Mouse (Mus musculus): ENCODE data around the gene Adap2. TPM values are rescaled to one million over a fixed set of nuclear protein-coding genes. Genes with fewer than 3 reads are reported as not detected.

The Adap2 gene
- polyA plus RNA-seq, 1 experiment from 2014 or later, result 0.77 TPM

DNA sequence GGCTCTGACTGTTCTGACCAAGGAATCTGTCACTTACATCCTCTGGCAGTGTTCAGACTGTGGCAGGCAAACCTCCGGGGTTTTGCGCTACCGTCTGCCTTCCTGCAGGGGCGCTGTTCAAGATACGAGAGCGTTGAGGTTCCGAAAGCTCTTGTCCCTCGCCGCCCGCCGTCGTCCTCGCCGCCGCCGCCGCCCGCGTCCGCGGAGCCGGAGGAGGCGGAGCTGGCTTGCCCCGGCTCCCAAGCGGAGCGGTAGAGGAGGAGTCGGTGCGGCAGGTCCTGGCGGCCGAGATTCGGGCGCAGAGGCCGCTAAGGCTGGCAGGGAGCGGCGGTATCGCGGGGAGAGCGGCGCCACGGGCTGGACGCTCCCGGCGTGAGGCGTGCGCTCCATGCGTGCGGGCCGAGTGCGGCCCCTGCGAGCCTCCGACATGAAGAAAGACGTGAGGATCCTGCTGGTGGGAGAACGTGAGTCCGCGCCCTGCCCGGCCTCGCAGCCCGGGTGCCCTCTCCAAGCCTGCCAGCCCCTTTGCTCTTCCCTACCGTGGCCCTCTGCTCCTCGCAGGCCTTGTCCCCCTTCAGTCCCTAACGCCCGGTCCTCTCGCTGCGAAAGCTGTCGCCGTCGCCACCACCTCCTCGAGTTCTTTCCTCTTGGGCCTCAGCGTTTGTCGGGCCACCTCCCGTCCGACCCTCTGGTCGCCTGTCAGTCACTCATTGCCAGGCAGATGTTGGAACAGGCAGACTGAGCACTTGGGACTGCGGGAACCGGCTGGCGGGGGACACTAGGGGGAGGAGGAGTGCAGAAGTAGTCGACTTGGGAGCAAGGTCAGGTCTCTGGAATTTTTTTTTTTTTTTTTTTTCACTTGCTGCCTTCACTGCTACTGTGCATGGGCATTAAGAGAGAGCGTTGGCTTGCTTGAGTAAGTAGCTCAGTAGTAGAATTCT, 55.2 kb downstream of the Adap2 start, which contains the start of gene Rhot1:
Rhot1 (plus strand) TSS at position 160 of the 941 bp plus-strand sequence.
- H3K27ac ChIP-seq (replicated peaks), result peak within 1 kb of the TSS; percentile 94
- H3K4me1 ChIP-seq, result peaks cover 15% of the 10 kb centered on the region
- H3K36me3 ChIP-seq, result peaks cover 17% of the 10 kb centered on the region
- peak within 1 kb of the TSS; percentile 84 for H3K4me3 ChIP-seq
- DNase-seq (ENCODE audit: low spot score), result peak; percentile 95
- no peaks in the 10 kb centered on the region for H3K27me3 ChIP-seq (ENCODE audit: low read depth, poor library complexity, severe bottlenecking)
- no peaks in the 10 kb centered on the region for H3K9me3 ChIP-seq (replicated peaks)
- WGBS, result under 1% methylated on average over 78 of the region's 78 CpGs

DNA sequence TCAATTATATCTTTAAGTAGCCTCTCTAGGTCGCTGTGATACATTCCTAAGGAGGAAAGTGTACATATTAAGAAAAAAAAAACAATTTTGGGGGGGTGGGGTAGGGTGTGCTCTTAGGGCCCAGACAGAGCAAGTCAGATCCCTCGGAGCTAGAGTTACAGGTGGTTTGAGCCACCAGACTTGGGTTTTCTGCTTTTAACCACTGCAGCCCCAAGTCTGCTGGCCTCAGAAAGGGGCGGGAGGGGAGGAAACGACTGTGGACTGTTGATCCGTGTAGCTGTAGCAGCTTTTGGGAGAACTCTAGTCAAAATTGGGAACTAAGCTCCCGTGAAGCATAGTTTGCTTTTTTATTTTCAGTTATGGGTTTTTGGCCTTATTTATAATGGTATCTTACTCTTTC, 56.4 kb downstream of the Adap2 start:
- DNase-seq (ENCODE audit: low spot score), result no peak
- WGBS, result 63% methylated on average over 6 of the region's 6 CpGs
- Histone ChIP-seq H3K9me3 (replicated peaks) (no peaks in the 10 kb centered on the region), H3K27ac (replicated peaks) (no peak overlapping the region), H3K36me3 (peaks cover 26% of the 10 kb centered on the region), H3K4me1 (peaks cover 15% of the 10 kb centered on the region), H3K4me3 (peak overlapping the region; percentile 84), H3K27me3 (ENCODE audit: low read depth, poor library complexity, severe bottlenecking) (no peaks in the 10 kb centered on the region)

DNA sequence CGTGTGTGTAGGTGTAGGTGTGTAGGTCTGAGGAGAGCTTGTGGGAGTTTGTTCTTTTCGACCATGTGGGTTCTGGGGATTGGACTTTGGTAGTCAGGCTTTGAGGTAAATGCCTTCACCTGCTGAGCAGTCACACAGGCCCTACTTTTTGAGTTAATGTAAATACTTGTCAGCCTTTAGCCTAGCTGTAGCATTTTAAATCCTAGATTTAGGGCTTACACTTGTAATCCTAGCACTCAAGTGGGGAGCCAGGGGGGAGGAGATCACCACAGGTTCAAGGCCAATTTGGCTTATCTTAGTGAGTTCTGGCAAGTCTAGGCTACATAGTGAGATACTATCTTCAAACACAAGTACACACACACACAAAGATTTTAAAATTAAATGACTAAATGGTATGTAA, 58.4 kb downstream of the Adap2 start:
- no peak overlapping the region for H3K4me3 ChIP-seq
- peaks cover 15% of the 10 kb centered on the region for H3K4me1 ChIP-seq
- peaks cover 33% of the 10 kb centered on the region for H3K36me3 ChIP-seq
- WGBS, result 95% methylated on average over 2 of the region's 2 CpGs
- no peaks in the 10 kb centered on the region for H3K27me3 ChIP-seq (ENCODE audit: low read depth, poor library complexity, severe bottlenecking)
- DNase-seq (ENCODE audit: low spot score), result no peak
- no peaks in the 10 kb centered on the region for H3K9me3 ChIP-seq (replicated peaks)
- H3K27ac ChIP-seq (replicated peaks), result no peak overlapping the region

DNA sequence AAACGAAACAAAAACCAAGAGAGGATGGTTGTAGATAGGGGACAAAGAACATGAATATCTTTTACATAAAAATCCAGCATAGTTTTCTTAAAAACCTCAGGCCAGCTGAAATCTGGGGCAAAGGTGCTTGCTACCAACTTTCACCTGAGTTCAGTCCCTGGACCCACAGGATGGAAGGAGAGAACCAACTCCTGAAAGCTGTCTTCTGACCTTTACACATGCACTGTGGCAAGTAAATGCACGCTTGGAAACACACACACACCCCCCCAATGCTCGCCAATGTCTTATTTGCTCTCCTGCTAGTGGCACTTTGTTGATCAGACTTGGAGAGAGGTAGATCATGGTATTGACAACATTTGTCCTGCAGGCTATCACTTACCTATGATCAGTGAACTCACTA, 61.4 kb downstream of the Adap2 start:
- no peak overlapping the region for H3K4me3 ChIP-seq
- H3K36me3 ChIP-seq, result peaks cover 39% of the 10 kb centered on the region
- WGBS, result 91% methylated on average over 3 of the region's 3 CpGs
- no peaks in the 10 kb centered on the region for H3K9me3 ChIP-seq (replicated peaks)
- no peak overlapping the region for H3K27ac ChIP-seq (replicated peaks)
- H3K27me3 ChIP-seq (ENCODE audit: low read depth, poor library complexity, severe bottlenecking), result no peaks in the 10 kb centered on the region
- peaks cover 8% of the 10 kb centered on the region for H3K4me1 ChIP-seq
- DNase-seq (ENCODE audit: low spot score), result no peak

DNA sequence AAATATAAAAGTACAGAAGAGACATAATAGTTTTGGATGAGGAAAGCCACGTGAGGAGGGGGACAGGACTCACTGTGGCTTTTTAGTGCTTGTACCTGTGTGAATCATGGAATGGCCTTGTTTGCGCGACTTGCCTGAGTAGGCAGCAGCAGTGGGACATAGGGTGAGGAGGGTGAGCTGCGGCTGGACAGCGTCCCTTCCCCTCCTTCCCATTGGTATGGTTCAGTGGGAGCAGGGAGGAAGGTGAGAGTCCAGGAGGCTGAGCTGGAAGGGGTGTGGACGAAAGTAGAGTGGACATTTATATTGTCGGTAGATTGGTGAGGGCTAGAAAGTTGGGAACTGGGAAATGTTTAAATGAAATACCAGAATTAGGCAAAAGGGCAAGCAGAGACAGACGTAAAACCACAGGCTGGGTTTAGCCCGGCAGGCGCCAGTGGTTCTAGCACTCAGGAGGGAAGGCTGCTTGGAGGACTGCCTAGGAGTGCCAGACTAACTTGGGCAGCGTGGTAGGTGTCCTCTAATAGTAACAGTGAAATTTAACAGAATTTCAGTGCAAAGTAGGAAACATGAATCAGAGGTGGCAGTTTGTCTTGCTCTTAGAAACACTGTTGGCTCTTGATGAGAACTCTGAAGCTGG, 64.9 kb downstream of the Adap2 start:
- Histone ChIP-seq H3K27ac (replicated peaks) (no peak overlapping the region), H3K36me3 (peaks cover 61% of the 10 kb centered on the region), H3K9me3 (replicated peaks) (no peaks in the 10 kb centered on the region), H3K4me3 (no peak overlapping the region), H3K4me1 (no peaks in the 10 kb centered on the region), H3K27me3 (ENCODE audit: low read depth, poor library complexity, severe bottlenecking) (no peaks in the 10 kb centered on the region)
- no peak for DNase-seq (ENCODE audit: low spot score)
- 86% methylated on average over 11 of the region's 11 CpGs for WGBS

Other genes with a start within 250 kb of the Adap2 start
- gene Utp6, start 191.7 kb upstream of the Adap2 start, polyA plus RNA-seq (2016; fragmentation: Nextera tagmentation; extraction: Ambion mirVana), result 64.5 and 66.8 TPM in 2 replicates
- gene Suz12, start 161.0 kb upstream of the Adap2 start, polyA plus RNA-seq (2016; fragmentation: Nextera tagmentation; extraction: Ambion mirVana), result 19.7 and 20.6 TPM in 2 replicates
- gene Crlf3, start 73.1 kb upstream of the Adap2 start, polyA plus RNA-seq (2016; fragmentation: Nextera tagmentation; extraction: Ambion mirVana), result 28.2 and 30.6 TPM in 2 replicates
- gene Atad5, start 64.7 kb upstream of the Adap2 start, polyA plus RNA-seq (2016; fragmentation: Nextera tagmentation; extraction: Ambion mirVana), result 17.4 and 17.9 TPM in 2 replicates
- 39.8 and 40.7 TPM in 2 replicates for gene Tefm, start 11.9 kb upstream of the Adap2 start, polyA plus RNA-seq (2016; fragmentation: Nextera tagmentation; extraction: Ambion mirVana)
- gene Rnf135, start 29.7 kb downstream of the Adap2 start, polyA plus RNA-seq (2016; fragmentation: Nextera tagmentation; extraction: Ambion mirVana), result 3.8 and 5.0 TPM in 2 replicates
- gene Rhot1, start 54.9 kb downstream of the Adap2 start, polyA plus RNA-seq (2016; fragmentation: Nextera tagmentation; extraction: Ambion mirVana), result 56.2 and 56.9 TPM in 2 replicates
- gene Rhbdl3, start 146.8 kb downstream of the Adap2 start, polyA plus RNA-seq (2016; fragmentation: Nextera tagmentation; extraction: Ambion mirVana), result 12.6 and 14.7 TPM in 2 replicates
- gene 5730455P16Rik, start 223.9 kb downstream of the Adap2 start, polyA plus RNA-seq (2016; fragmentation: Nextera tagmentation; extraction: Ambion mirVana), result 24.6 and 27.5 TPM in 2 replicates
- gene Zfp207, start 229.2 kb downstream of the Adap2 start, polyA plus RNA-seq (2016; fragmentation: Nextera tagmentation; extraction: Ambion mirVana), result 304 and 308 TPM in 2 replicates

All from midbrain, embryonic 10.5 days (tissue).